Mouse (Mus musculus) G1E (cell line): ENCODE data around the gene Sclt1.

Source experiments
- CTCF ChIP-seq: IDR thresholded peaks from 2 replicates; pipeline ENCODE4 v1.5.1; 2012; ENCODE audit warnings: low read depth, low read length, inconsistent platforms, mixed read lengths
- GATA1 ChIP-seq: IDR thresholded peaks from 2 replicates; pipeline ENCODE4 v1.6.1; 2012; ENCODE audit warnings: borderline replicate concordance, low read length, inconsistent platforms, mixed read lengths
- GATA2 ChIP-seq: IDR thresholded peaks from 2 replicates; pipeline ENCODE4 v1.6.1; 2012; ENCODE audit warnings: low read depth, low read length, inconsistent platforms, borderline replicate concordance
- POLR2AphosphoS5 ChIP-seq: IDR thresholded peaks from 2 replicates; pipeline ENCODE4 v1.6.1; 2012; ENCODE audit warnings: low read depth, low read length, inconsistent platforms; ENCODE audit not compliant: insufficient replicate concordance

DNA sequence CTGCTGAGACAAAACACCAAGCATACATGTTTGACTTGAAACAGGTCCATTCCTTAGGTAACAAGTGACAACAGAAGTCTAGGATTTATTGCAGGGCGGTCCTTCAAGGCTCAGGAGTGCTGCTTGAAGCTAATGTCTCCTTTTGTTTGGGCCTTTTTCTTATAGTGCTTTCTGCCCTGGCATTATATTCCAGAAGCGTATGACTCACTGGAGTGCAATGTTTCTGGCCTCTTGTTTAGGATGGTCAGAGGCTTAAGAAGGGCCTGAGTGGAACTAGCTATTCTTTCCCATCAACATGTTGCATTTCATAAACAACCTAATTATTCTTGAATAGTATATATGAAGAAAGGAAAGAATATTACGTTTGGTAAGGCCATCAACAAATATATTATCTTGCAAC, 19.8 kb upstream of the Sclt1 start:
- TF ChIP-seq CTCF (no peak), GATA1 (no peak), GATA2 (no peak), POLR2AphosphoS5 (no peak)
